Mouse (Mus musculus) megakaryocyte, embryonic 14.5 days (primary cell): ENCODE data around the gene Twf2.

Experiments used
- FLI1 ChIP-seq: IDR thresholded peaks from 2 replicates; pipeline ENCODE4 v1.6.1; 2012; ENCODE audit warnings: low read length, inconsistent platforms, mixed read lengths
- GATA1 ChIP-seq: IDR thresholded peaks from 3 replicates; pipeline ENCODE4 v1.6.1; 2012; ENCODE audit warnings: mixed read lengths, low read length, inconsistent platforms, borderline replicate concordance

GRCm38 (mm10) chr9:106250245-106250644 lies 47.3 kb downstream of the Twf2 start:
- TF ChIP-seq GATA1 (no peak), FLI1 (no peak)
